Mouse (Mus musculus) megakaryocyte-erythroid progenitor cell, adult 5-6 weeks (primary cell): ENCODE data around the gene Ccdc14. TPM values are rescaled to one million over a fixed set of nuclear protein-coding genes. Genes with fewer than 3 reads are reported as not detected.

Experiments used
- ATAC-seq: replicated peaks from 2 replicates; pipeline ENCODE4 v1.8.0; 2016; ENCODE audit warnings: mild to moderate bottlenecking, inconsistent platforms; ENCODE audit not compliant: severe bottlenecking, poor library complexity, low FRiP score, low TSS enrichment
- total RNA-seq, 2 experiments: library from RNA; stranded (forward) in 1 of 2; stranded (reverse) in 1 of 2; fragments of 200-1000, 215-1000 nt in 1 of 2; fragments of >200 nt in 1 of 2; fragmentation: Nextera tagmentation in 1 of 2; gene quantifications; 2 replicates each; pipeline ENCODE4 v1.2.3; 2014 to 2017

Gene Ccdc14
- total RNA-seq, 2 experiments from 2014 or later: 9.9 to 18.9 TPM

- no peak for ATAC-seq
Measured at GRCm38 (mm10) chr16:34770127-34770526, 79.7 kb downstream of the Ccdc14 start.

- no peak for ATAC-seq
Measured at GRCm38 (mm10) chr16:34772445-34773032, 82.1 kb downstream of the Ccdc14 start.

Other genes with a start within 250 kb of the Ccdc14 start
- 1.6 and 1.7 TPM in 2 replicates for gene Kalrn, start 117.1 kb upstream of the Ccdc14 start, total RNA-seq (2014; fragmentation: Nextera tagmentation)
- gene Kalrn, start 117.1 kb upstream of the Ccdc14 start, total RNA-seq (2017): 3.7 and 4.3 TPM in 2 replicates
- gene Ropn1, start 40.7 kb upstream of the Ccdc14 start, total RNA-seq (2014; fragmentation: Nextera tagmentation): not detected in 2 replicates
- gene Ropn1, start 40.7 kb upstream of the Ccdc14 start, total RNA-seq (2017): not detected in 2 replicates
- 2.3 and 2.4 TPM in 2 replicates for gene Mylk, start 54.6 kb downstream of the Ccdc14 start, total RNA-seq (2014; fragmentation: Nextera tagmentation)
- 0.84 and 1.6 TPM in 2 replicates for gene Mylk, start 54.6 kb downstream of the Ccdc14 start, total RNA-seq (2017)